Mouse (Mus musculus) small intestine, adult 2 months (tissue): Measurements from ENCODE around the gene Arid3b.

Experiments
- CTCF ChIP-seq: fragments of 200-500 bp; IDR thresholded peaks from 2 replicates; pipeline ENCODE4 v1.5.1; 2012; ENCODE audit warnings: low read depth, mild to moderate bottlenecking, control low read depth, inconsistent platforms, low read length, moderate library complexity, mixed read lengths; ENCODE audit not compliant: insufficient replicate concordance, insufficient read length; ENCODE audit errors: extremely low read depth
- POLR2A ChIP-seq: fragments of 200-500 bp; IDR thresholded peaks from 2 replicates; pipeline ENCODE4 v1.6.1; 2012; ENCODE audit warnings: low read depth, mild to moderate bottlenecking, control low read depth, inconsistent platforms, low read length, moderate library complexity

DNA sequence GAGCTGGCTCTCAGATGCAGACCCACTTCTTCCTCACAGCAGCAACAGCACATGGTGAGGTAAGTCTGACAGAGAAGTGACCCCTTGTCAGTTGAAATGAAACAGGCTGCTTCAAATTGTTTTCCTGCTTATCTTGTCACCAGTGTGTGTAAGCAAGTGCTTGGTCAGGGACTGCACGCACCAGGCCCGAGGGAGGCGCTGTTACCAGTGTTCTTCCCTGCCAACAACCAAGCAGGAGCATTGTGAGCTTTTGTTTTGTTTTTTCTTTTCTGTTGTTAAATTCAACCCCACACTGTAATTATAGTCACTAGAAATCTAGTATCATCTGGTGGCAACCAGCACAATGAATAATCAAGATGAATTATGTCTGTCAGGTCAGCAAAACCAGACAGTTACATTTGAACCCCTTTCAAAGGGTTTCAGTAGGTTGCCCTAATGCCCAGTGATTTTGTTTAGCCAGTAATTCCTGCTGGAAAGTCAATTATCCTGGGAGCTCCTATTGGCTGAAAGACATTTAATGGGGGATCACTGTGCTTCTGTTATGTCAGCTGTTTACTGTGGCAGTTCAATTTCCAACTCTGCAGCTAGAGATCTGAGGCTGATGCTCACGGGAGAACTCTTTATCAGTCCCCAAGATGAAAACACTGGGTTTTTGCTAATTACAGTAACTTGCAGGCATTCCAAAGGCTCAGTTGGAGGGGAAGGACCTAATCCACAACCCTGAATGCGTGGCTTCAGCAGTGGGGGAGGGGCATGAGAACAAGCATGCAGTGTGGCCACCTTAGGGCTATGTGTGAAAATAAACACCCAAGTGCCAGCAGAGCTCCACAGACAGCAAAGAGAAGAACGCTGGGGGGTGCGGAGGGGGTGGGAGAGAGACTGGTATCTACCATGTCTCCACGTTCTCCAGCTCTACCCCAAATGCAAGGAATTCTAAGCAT lies 24.5 kb downstream of the Arid3b start:
- TF ChIP-seq POLR2A (no peak), CTCF (no peak)
